Mouse (Mus musculus) liver, embryonic 11.5 days (tissue): ENCODE data around the gene Fkbp8. TPM values are rescaled to one million over a fixed set of nuclear protein-coding genes. Genes with fewer than 3 reads are reported as not detected.

Source experiments
- ATAC-seq: fragments of 200-750 bp; cut with Nextera tagmentation; replicated peaks from 2 replicates; pipeline ENCODE4 v1.8.0; 2017; ENCODE audit warnings: moderate number of reproducible peaks, mild to moderate bottlenecking, moderate TSS enrichment, moderate library complexity; ENCODE audit not compliant: low FRiP score
- DNase-seq: peaks from one replicate; pipeline ENCODE4 v3.0.0-alpha.2; 2017; ENCODE audit warnings: low spot score
- H3K27ac ChIP-seq: fragments of 300-500 bp; sonication (generic); 2 replicates; pipeline ENCODE4 v1.5.1; 2014; ENCODE audit warnings: mild to moderate bottlenecking, low read depth, low read length, control low read depth
- H3K27me3 ChIP-seq: fragments of 300-500 bp; sonication (generic); replicated peaks from 2 replicates; pipeline ENCODE4 v1.6.1; 2014; ENCODE audit warnings: low read length, mixed read lengths; ENCODE audit not compliant: control insufficient read depth, insufficient read depth
- H3K36me3 ChIP-seq: fragments of 300-500 bp; sonication (generic); 2 replicates; pipeline ENCODE4 v1.6.1; 2014; ENCODE audit warnings: mild to moderate bottlenecking, low read length, moderate library complexity, mixed read lengths; ENCODE audit not compliant: control insufficient read depth, insufficient read depth
- H3K4me1 ChIP-seq: fragments of 300-500 bp; sonication (generic); replicated peaks from 2 replicates; pipeline ENCODE4 v1.6.1; 2014; ENCODE audit warnings: low read length, mixed read lengths; ENCODE audit not compliant: control insufficient read depth, insufficient read depth
- H3K4me2 ChIP-seq: fragments of 300-500 bp; sonication (generic); 2 replicates; pipeline ENCODE4 v1.6.1; 2014; ENCODE audit warnings: mild to moderate bottlenecking, control low read depth, moderate library complexity
- H3K4me3 ChIP-seq: fragments of 300-500 bp; sonication (generic); 2 replicates; pipeline ENCODE4 v1.5.1; 2014; ENCODE audit warnings: low read depth, low read length, control low read depth
- H3K9ac ChIP-seq: fragments of 300-500 bp; sonication (generic); 2 replicates; pipeline ENCODE4 v1.6.1; 2014; ENCODE audit warnings: low read depth, low read length, control low read depth
- H3K9me3 ChIP-seq: fragments of 300-500 bp; sonication (generic); 2 replicates; pipeline ENCODE4 v1.6.1; 2016; ENCODE audit warnings: low read length, inconsistent platforms, mixed read lengths; ENCODE audit not compliant: control insufficient read depth
- WGBS: fragments of 180-500 bp; shearing (Covaris S2); extraction: QIAGEN DNeasy Blood & Tissue Kit; methylation state at CpG from one replicate; pipeline ENCODE4 v1.1.7; 2014; 5-methylcytosine and 5-hydroxymethylcytosine counted together
- polyA plus RNA-seq: library from polyadenylated mRNA; unstranded; fragments of >200 nt; fragmentation: Nextera tagmentation; extraction: Ambion mirVana; gene quantifications from 2 replicates; pipeline ENCODE4 v1.2.1, GENCODE M21; 2014

Gene Fkbp8
- polyA plus RNA-seq, 1 experiment from 2014 or later = 285 TPM

GRCm38 (mm10) chr8:70563763-70564387, 36.4 kb downstream of the Fkbp8 start:
- no peak for ATAC-seq
- no peak overlapping the region for H3K9ac ChIP-seq

GRCm38 (mm10) chr8:70564696-70565235, 37.2 kb downstream of the Fkbp8 start:
- Histone ChIP-seq H3K27ac (peak overlapping the region; percentile 13; the same call in 1 of the 2 replicates), H3K4me1 (peaks cover 53% of the 10 kb centered on the region), H3K4me2 (no peak overlapping the region), H3K4me3 (no peak overlapping the region), H3K27me3 (no peaks in the 10 kb centered on the region), H3K9me3 (no peaks in the 10 kb centered on the region), H3K36me3 (no peaks in the 10 kb centered on the region), H3K9ac (no peak overlapping the region)
- WGBS = 65% methylated on average over 3 of the region's 3 CpGs
- ATAC-seq (no peak), DNase-seq (no peak)

More at GRCm38 (mm10) chr8:70563763-70564387, 36.4 kb downstream of the Fkbp8 start:
- Histone ChIP-seq H3K4me3 (no peak overlapping the region), H3K9me3 (no peaks in the 10 kb centered on the region), H3K36me3 (no peaks in the 10 kb centered on the region), H3K4me1 (peaks cover 55% of the 10 kb centered on the region), H3K27me3 (no peaks in the 10 kb centered on the region), H3K4me2 (no peak overlapping the region), H3K27ac (no peak overlapping the region)
- DNase-seq = no peak
- WGBS = 81% methylated on average over 6 of the region's 6 CpGs

- no peak overlapping the region for H3K9ac ChIP-seq
- H3K9me3 ChIP-seq = no peaks in the 10 kb centered on the region
- H3K27ac ChIP-seq = no peak overlapping the region
- H3K4me3 ChIP-seq = no peak overlapping the region
- H3K27me3 ChIP-seq = no peaks in the 10 kb centered on the region
- DNase-seq = no peak
- WGBS = 45% methylated on average over 3 of the region's 3 CpGs
- H3K4me2 ChIP-seq = no peak overlapping the region
- H3K36me3 ChIP-seq = no peaks in the 10 kb centered on the region
- no peak for ATAC-seq
- peaks cover 47% of the 10 kb centered on the region for H3K4me1 ChIP-seq
Measured at GRCm38 (mm10) chr8:70565561-70565960, 38.0 kb downstream of the Fkbp8 start.

GRCm38 (mm10) chr8:70570360-70570759, 42.8 kb downstream of the Fkbp8 start:
- H3K4me2 ChIP-seq = no peak overlapping the region
- H3K4me1 ChIP-seq = peaks cover 13% of the 10 kb centered on the region; the same call in 1 of the 2 replicates
- H3K27me3 ChIP-seq = no peaks in the 10 kb centered on the region
- H3K27ac ChIP-seq = no peak overlapping the region
- H3K9me3 ChIP-seq = no peaks in the 10 kb centered on the region
- H3K36me3 ChIP-seq = no peaks in the 10 kb centered on the region
- no peak for DNase-seq
- ATAC-seq = no peak
- H3K4me3 ChIP-seq = no peak overlapping the region
- no peak overlapping the region for H3K9ac ChIP-seq

GRCm38 (mm10) chr8:70570990-70571389, 43.5 kb downstream of the Fkbp8 start:
- H3K36me3 ChIP-seq = no peaks in the 10 kb centered on the region
- WGBS = 87% methylated on average over 6 of the region's 6 CpGs
- ATAC-seq = no peak
- no peak for DNase-seq
- H3K4me3 ChIP-seq = no peak overlapping the region
- peaks cover 9% of the 10 kb centered on the region; the same call in 1 of the 2 replicates for H3K4me1 ChIP-seq
- H3K9me3 ChIP-seq = no peaks in the 10 kb centered on the region
- H3K4me2 ChIP-seq = no peak overlapping the region
- H3K27me3 ChIP-seq = no peaks in the 10 kb centered on the region
- H3K27ac ChIP-seq = no peak overlapping the region
- H3K9ac ChIP-seq = no peak overlapping the region

GRCm38 (mm10) chr8:70574302-70574701, 46.8 kb downstream of the Fkbp8 start:
- H3K4me2 ChIP-seq = no peak overlapping the region
- H3K9me3 ChIP-seq = no peaks in the 10 kb centered on the region
- H3K9ac ChIP-seq = no peak overlapping the region
- no peaks in the 10 kb centered on the region for H3K27me3 ChIP-seq
- H3K4me1 ChIP-seq = peaks cover 9% of the 10 kb centered on the region; the same call in 1 of the 2 replicates
- no peak for DNase-seq
- H3K36me3 ChIP-seq = peaks cover 14% of the 10 kb centered on the region
- no peak overlapping the region for H3K4me3 ChIP-seq
- no peak overlapping the region for H3K27ac ChIP-seq
- no peak for ATAC-seq

- 55% methylated on average over 4 of the region's 4 CpGs for WGBS
- no peak overlapping the region for H3K27ac ChIP-seq
Measured at GRCm38 (mm10) chr8:70574915-70575314, 47.4 kb downstream of the Fkbp8 start.

GRCm38 (mm10) chr8:70577207-70577606, 49.7 kb downstream of the Fkbp8 start:
- peaks cover 16% of the 10 kb centered on the region for H3K36me3 ChIP-seq
- no peak for ATAC-seq

More at GRCm38 (mm10) chr8:70574915-70575314, 47.4 kb downstream of the Fkbp8 start:
- H3K9me3 ChIP-seq = no peaks in the 10 kb centered on the region
- DNase-seq (no peak), ATAC-seq (no peak)
- no peak overlapping the region for H3K9ac ChIP-seq
- no peak overlapping the region for H3K4me2 ChIP-seq
- peaks cover 7% of the 10 kb centered on the region; the same call in 1 of the 2 replicates for H3K4me1 ChIP-seq
- no peak overlapping the region for H3K4me3 ChIP-seq
- H3K27me3 ChIP-seq = no peaks in the 10 kb centered on the region
- H3K36me3 ChIP-seq = peaks cover 14% of the 10 kb centered on the region

More at GRCm38 (mm10) chr8:70577207-70577606, 49.7 kb downstream of the Fkbp8 start:
- no peak overlapping the region for H3K27ac ChIP-seq
- no peak overlapping the region for H3K4me2 ChIP-seq
- 91% methylated on average over 3 of the region's 3 CpGs for WGBS
- no peaks in the 10 kb centered on the region for H3K27me3 ChIP-seq
- no peaks in the 10 kb centered on the region for H3K9me3 ChIP-seq
- H3K9ac ChIP-seq = no peak overlapping the region
- no peak overlapping the region for H3K4me3 ChIP-seq
- H3K4me1 ChIP-seq = 0 out of 2 replicates have a peak, but pooled peaks cover 6% of the 10 kb centered on the region
- no peak for DNase-seq
